Mouse (Mus musculus) spleen, adult 2 months (tissue): ENCODE measurements around the gene F3. TPM values are rescaled to one million over a fixed set of nuclear protein-coding genes. Genes with fewer than 3 reads are reported as not detected.
"Not testable (repeated sequence)": the region's sequence is repeated elsewhere in the genome, so short reads cannot be mapped to it uniquely, and the experiment has no call there.

ENCODE experiments used
- DNase-seq, 2 experiments: peaks; one replicate each; pipeline versions ENCODE4 v3.0.0 to v3.0.0-alpha.2; 2012 to 2021; ENCODE audit warnings: low spot score in 2 of 2, low read depth in 1 of 2
- H3K27ac ChIP-seq: fragments of 200-500 bp; 2 replicates; pipeline ENCODE4 v1.5.1; 2012; ENCODE audit warnings: low read length, inconsistent platforms; ENCODE audit not compliant: insufficient read depth
- H3K27me3 ChIP-seq: fragments of 200-500 bp; 2 replicates; pipeline ENCODE4 v1.6.1; 2012; ENCODE audit warnings: mild to moderate bottlenecking, moderate library complexity, low read length, inconsistent platforms; ENCODE audit not compliant: control insufficient read depth, insufficient read depth
- H3K36me3 ChIP-seq: fragments of 200-500 bp; 2 replicates; pipeline ENCODE4 v1.6.1; 2012; ENCODE audit warnings: mild to moderate bottlenecking, low read length, inconsistent platforms; ENCODE audit not compliant: control insufficient read depth, insufficient read depth
- H3K4me1 ChIP-seq: fragments of 200-500 bp; 2 replicates; pipeline ENCODE4 v1.6.1; 2011; ENCODE audit warnings: inconsistent platforms; ENCODE audit not compliant: control insufficient read depth, insufficient read depth, insufficient read length
- H3K4me3 ChIP-seq: fragments of 200-500 bp; 2 replicates; pipeline ENCODE4 v1.5.1; 2011; ENCODE audit warnings: mild to moderate bottlenecking, inconsistent platforms; ENCODE audit not compliant: insufficient read depth, insufficient read length; ENCODE audit errors: extremely low read depth
- CTCF ChIP-seq: fragments of 200-500 bp; IDR thresholded peaks from 2 replicates; pipeline ENCODE4 v1.5.1; 2011; ENCODE audit warnings: mild to moderate bottlenecking, inconsistent platforms; ENCODE audit not compliant: insufficient read depth, insufficient read length, insufficient replicate concordance; ENCODE audit errors: extremely low read depth
- POLR2A ChIP-seq: fragments of 200-500 bp; IDR thresholded peaks from 2 replicates; pipeline ENCODE4 v1.6.1; 2011; ENCODE audit warnings: low read depth, low read length, inconsistent platforms
- WGBS: fragments of 180-500 bp; shearing (Covaris S2); methylation state at CpG from one replicate; pipeline ENCODE4 v1.1.7; 2018; 5-methylcytosine and 5-hydroxymethylcytosine counted together
- polyA plus RNA-seq: library from polyadenylated mRNA; depleted of rRNA; stranded (reverse); fragments of >200 nt; gene quantifications from 2 replicates; pipeline ENCODE4 v1.2.3, GENCODE M21; 2012; rRNA removed

Gene F3
- polyA plus RNA-seq, 1 experiment = 3.1 TPM

DNA sequence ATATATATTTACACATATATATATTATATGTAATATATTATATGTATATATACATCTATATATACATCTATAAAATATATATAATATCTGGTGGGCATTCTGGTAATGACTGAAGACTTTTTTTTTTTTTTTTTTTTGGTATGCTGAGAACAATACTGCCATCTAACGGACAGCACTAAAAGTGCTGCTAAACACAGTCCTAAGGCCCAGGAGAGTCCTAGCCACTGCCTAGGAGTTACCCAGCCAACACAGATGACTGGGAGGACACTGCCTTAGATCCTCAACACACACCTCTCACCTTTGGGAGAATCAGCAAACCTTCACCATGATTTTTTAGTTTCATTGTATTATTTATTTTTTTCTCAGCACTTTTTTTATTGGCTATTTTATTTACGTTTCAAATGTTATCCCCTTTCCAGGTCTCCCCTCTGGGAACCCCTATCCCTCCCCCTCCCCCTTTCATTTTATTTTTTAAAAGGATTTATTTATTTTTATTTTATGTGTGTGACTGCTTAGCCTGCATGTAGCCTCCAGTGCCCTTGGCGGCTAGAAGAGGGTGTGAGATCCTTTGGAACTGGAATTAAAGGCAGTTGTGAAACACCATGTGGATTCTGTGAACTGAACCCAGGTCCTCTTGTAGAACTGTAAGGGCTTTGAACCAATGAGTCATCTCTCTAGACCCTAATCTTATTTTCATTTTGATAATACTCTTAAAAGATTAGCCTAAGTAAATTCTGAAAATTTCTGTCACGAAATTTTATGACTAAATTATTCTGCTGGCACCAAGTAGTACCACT lies 38.9 kb downstream of the F3 start:
- Histone ChIP-seq H3K27me3 (no peaks in the 10 kb centered on the region), H3K4me1 (no peaks in the 10 kb centered on the region), H3K4me3 (no peak overlapping the region), H3K27ac (no peak overlapping the region), H3K36me3 (peaks cover 5% of the 10 kb centered on the region)
- 64% methylated on average over 4 of the region's 4 CpGs for WGBS
- no peak for DNase-seq
- TF ChIP-seq CTCF = no peak
- no peak for TF ChIP-seq POLR2A

GRCm38 (mm10) chr3:121766048-121766447 lies 42.7 kb downstream of the F3 start:
- Histone ChIP-seq H3K4me3 (no peak overlapping the region), H3K4me1 (no peaks in the 10 kb centered on the region), H3K27me3 (no peaks in the 10 kb centered on the region), H3K27ac (no peak overlapping the region), H3K36me3 (peaks cover 15% of the 10 kb centered on the region)
- no peak for TF ChIP-seq CTCF
- TF ChIP-seq POLR2A = no peak
- DNase-seq = no peak

GRCm38 (mm10) chr3:121766818-121767217 lies 43.5 kb downstream of the F3 start:
- no peak overlapping the region for H3K4me3 ChIP-seq
- WGBS = 55% methylated on average over 5 of the region's 5 CpGs
- no peak for DNase-seq
- no peaks in the 10 kb centered on the region for H3K27me3 ChIP-seq
- H3K36me3 ChIP-seq = peaks cover 16% of the 10 kb centered on the region
- TF ChIP-seq CTCF (no peak), POLR2A (no peak)
- no peak overlapping the region for H3K27ac ChIP-seq
- no peaks in the 10 kb centered on the region for H3K4me1 ChIP-seq

GRCm38 (mm10) chr3:121768770-121769169 lies 45.4 kb downstream of the F3 start:
- no peak for TF ChIP-seq POLR2A
- no peak for TF ChIP-seq CTCF
- Histone ChIP-seq H3K27me3 (no peaks in the 10 kb centered on the region), H3K36me3 (peaks cover 16% of the 10 kb centered on the region), H3K27ac (no peak overlapping the region), H3K4me1 (no peaks in the 10 kb centered on the region), H3K4me3 (no peak overlapping the region)
- DNase-seq = no peak
- WGBS = 98% methylated on average over 3 of the region's 3 CpGs

DNA sequence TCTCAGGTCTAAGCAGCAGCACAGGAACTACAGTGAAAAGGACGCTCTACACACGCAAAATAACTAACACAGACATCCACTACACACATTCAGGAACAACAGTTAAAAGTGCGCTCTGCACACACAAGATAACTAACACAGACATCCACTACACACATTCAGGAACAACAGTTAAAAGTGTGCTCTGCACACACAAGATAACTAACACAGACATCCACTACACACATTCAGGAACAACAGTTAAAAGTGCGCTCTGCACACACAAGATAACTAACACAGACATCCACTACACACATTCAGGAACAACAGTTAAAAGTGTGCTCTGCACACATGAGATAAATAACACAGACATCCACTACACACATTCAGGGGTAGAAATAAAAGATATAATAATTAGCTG lies 50.0 kb downstream of the F3 start:
- H3K27ac ChIP-seq, H3K4me1 ChIP-seq, H3K4me3 ChIP-seq, H3K27me3 ChIP-seq, DNase-seq, H3K36me3 ChIP-seq: not testable (repeated sequence)
- 89% methylated on average over 4 of the region's 4 CpGs for WGBS

GRCm38 (mm10) chr3:121777943-121778342 lies 54.6 kb downstream of the F3 start:
- H3K27ac ChIP-seq = no peak overlapping the region
- no peaks in the 10 kb centered on the region for H3K4me1 ChIP-seq
- no peaks in the 10 kb centered on the region for H3K27me3 ChIP-seq
- no peak overlapping the region for H3K4me3 ChIP-seq
- peak in 1 of 2 experiments; percentile 23 for DNase-seq
- 0 out of 2 replicates have a peak, but pooled peaks cover 1% of the 10 kb centered on the region for H3K36me3 ChIP-seq
- TF ChIP-seq POLR2A (no peak), CTCF (peak; percentile 49; the same call in 1 of the 2 replicates)
- WGBS = 65% methylated on average over 7 of the region's 7 CpGs

GRCm38 (mm10) chr3:121783020-121783419 lies 59.7 kb downstream of the F3 start:
- no peaks in the 10 kb centered on the region for H3K4me1 ChIP-seq
- DNase-seq = no peak
- WGBS = 92% methylated on average over 6 of the region's 6 CpGs
- H3K36me3 ChIP-seq = no peaks in the 10 kb centered on the region
- no peak for TF ChIP-seq CTCF
- TF ChIP-seq POLR2A = no peak
- no peak overlapping the region for H3K27ac ChIP-seq
- no peak overlapping the region for H3K4me3 ChIP-seq
- H3K27me3 ChIP-seq = no peaks in the 10 kb centered on the region

Other genes with a start within 250 kb of the F3 start
- gene Slc44a3, start 191.1 kb upstream of the F3 start, polyA plus RNA-seq = 0.08 and 0.29 TPM in 2 replicates
- gene 4930432M17Rik, start 52.8 kb upstream of the F3 start, polyA plus RNA-seq = not detected in 2 replicates
- gene Abcd3, start 91.8 kb downstream of the F3 start, polyA plus RNA-seq = 1.4 and 1.7 TPM in 2 replicates
- gene Arhgap29, start 229.0 kb downstream of the F3 start, polyA plus RNA-seq = 6.2 and 7.5 TPM in 2 replicates